Mouse (Mus musculus) kidney, adult 2 months (tissue): ENCODE results near the gene E2f4.

ENCODE experiments used
- CTCF ChIP-seq: fragments of 200-500 bp; conservative IDR thresholded peaks from 2 replicates; pipeline ENCODE4 v1.5.1; 2011; ENCODE audit warnings: low read depth, mild to moderate bottlenecking, control low read depth, low read length, moderate library complexity, mixed read lengths; ENCODE audit not compliant: insufficient read depth, insufficient read length
- POLR2A ChIP-seq: fragments of 200-500 bp; IDR thresholded peaks from one replicate; pipeline ENCODE4 v1.6.1; 2011; ENCODE audit warnings: low read depth, low read length, control low read depth

DNA sequence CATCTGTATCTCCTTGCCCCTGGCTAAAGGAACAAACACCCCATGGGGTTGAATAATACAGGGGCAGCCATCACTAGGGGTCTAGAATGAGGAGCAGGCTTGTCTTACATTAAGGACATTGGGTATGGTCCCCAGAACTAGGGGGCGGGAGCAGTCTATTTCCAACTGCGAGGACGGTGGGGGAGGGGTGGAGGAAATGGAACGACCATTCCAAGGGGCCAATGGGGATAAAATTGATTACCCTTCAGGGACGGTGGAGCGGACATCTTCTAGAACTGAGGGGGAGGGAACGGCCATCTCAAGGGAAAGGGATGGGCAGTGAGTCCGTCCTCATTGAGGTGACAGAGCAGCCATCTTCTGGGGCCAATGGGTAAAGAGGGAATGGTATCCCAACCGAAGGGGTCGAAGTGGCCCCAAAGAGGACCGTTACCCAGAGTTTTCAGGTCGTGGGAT, 28.2 kb downstream of the E2f4 start:
- TF ChIP-seq CTCF (no peak), POLR2A (no peak)
